Mouse (Mus musculus) gastrocnemius, postnatal 10 days (tissue): ENCODE measurements around the gene St3gal3. TPM values are rescaled to one million over a fixed set of nuclear protein-coding genes. Genes with fewer than 3 reads are reported as not detected.

Experiments
- DNase-seq: peaks from one replicate; pipeline ENCODE4 v3.0.0; 2021; ENCODE audit warnings: mixed read lengths
- total RNA-seq, 2 experiments: library from RNA; stranded (reverse); gene quantifications; 2 replicates each; pipeline ENCODE4 v1.2.3; 2021

St3gal3 gene
- total RNA-seq, 2 experiments from 2014 or later, result 40.9 to 48.9 TPM

GRCm38 (mm10) chr4:117926545-117927482, 207.9 kb downstream of the St3gal3 start:
- peak; percentile 49 for DNase-seq

- DNase-seq, result no peak
Measured at GRCm38 (mm10) chr4:117924916-117925315, 209.8 kb downstream of the St3gal3 start.

- DNase-seq, result no peak
Measured at GRCm38 (mm10) chr4:117923450-117923849, 211.3 kb downstream of the St3gal3 start.

GRCm38 (mm10) chr4:117921358-117921757, 213.4 kb downstream of the St3gal3 start:
- DNase-seq, result no peak

GRCm38 (mm10) chr4:117918762-117919161, 216.0 kb downstream of the St3gal3 start:
- no peak for DNase-seq

- DNase-seq, result no peak
Measured at GRCm38 (mm10) chr4:117918261-117918660, 216.5 kb downstream of the St3gal3 start.

- DNase-seq, result no peak
Measured at GRCm38 (mm10) chr4:117917847-117918246, 216.9 kb downstream of the St3gal3 start.

- DNase-seq, result no peak
Measured at GRCm38 (mm10) chr4:117917402-117917801, 217.3 kb downstream of the St3gal3 start.

GRCm38 (mm10) chr4:117916386-117916785, 218.3 kb downstream of the St3gal3 start:
- DNase-seq, result no peak

- DNase-seq, result no peak
Measured at GRCm38 (mm10) chr4:117915489-117916105, 219.1 kb downstream of the St3gal3 start.

- peak; percentile 90 for DNase-seq
Measured at GRCm38 (mm10) chr4:117914591-117915442, 219.9 kb downstream of the St3gal3 start, which contains the start of gene Ipo13. Ipo13 (minus strand) TSS chr4:117914999.

- peak; percentile 66 for DNase-seq
Measured at GRCm38 (mm10) chr4:117914031-117914430, 220.7 kb downstream of the St3gal3 start.

GRCm38 (mm10) chr4:117913421-117913820, 221.3 kb downstream of the St3gal3 start:
- DNase-seq, result no peak

- DNase-seq, result no peak
Measured at GRCm38 (mm10) chr4:117912685-117913273, 221.9 kb downstream of the St3gal3 start.

GRCm38 (mm10) chr4:117912131-117912561, 222.6 kb downstream of the St3gal3 start:
- DNase-seq, result no peak

- DNase-seq, result no peak
Measured at GRCm38 (mm10) chr4:117908834-117909453, 225.8 kb downstream of the St3gal3 start.

- DNase-seq, result no peak
Measured at GRCm38 (mm10) chr4:117906196-117906595, 228.5 kb downstream of the St3gal3 start.

GRCm38 (mm10) chr4:117904761-117905160, 230.0 kb downstream of the St3gal3 start:
- no peak for DNase-seq

- no peak for DNase-seq
Measured at GRCm38 (mm10) chr4:117904094-117904493, 230.6 kb downstream of the St3gal3 start.

- DNase-seq, result no peak
Measured at GRCm38 (mm10) chr4:117898111-117898510, 236.6 kb downstream of the St3gal3 start.

GRCm38 (mm10) chr4:117896031-117896430, 238.7 kb downstream of the St3gal3 start:
- DNase-seq, result no peak
